Mouse (Mus musculus) cerebellum, adult 11-12 months (tissue): Measurements from ENCODE around the gene Mad1l1.
"Not testable (repeated sequence)": the region's sequence is repeated elsewhere in the genome, so short reads cannot be mapped to it uniquely, and the experiment has no call there.

ENCODE experiments used
- DNase-seq: peaks from one replicate; pipeline ENCODE4 v3.0.0; 2022

The Mad1l1 gene

DNA sequence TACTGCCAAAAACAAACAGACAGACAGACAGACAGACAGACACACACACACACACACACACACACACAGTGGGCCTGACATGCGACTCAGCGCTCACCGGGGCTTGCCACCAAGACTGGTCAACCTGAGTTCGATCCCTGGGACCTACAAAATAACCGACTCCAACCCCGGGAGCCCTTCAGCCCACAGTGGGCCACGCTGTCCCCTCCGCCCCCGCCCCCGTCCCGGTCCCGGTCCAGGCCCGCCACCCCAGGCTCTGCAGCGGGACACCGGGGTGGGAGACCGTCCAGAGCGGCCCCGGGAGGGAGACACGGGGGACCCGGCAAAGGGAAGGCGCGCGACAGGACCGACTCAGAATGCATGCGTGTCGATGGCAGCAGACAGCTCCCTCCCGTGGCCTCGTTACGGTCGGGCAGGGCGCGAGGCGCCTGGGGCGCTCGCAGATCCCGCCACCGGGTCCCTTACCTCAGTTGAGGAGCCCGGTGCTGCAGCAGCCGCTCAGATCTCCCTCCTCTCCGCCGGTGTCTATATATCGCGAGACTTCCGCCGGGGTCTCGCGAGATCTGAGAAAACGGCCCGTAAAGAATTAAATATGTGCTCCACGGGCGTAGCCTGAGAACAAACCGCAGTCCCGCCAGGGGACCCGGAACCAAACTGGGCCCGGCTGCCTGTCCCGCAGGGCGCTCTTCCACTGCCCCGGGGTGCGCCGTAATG, at the start of gene Mad1l1, which contains the start of gene Nudt1:
Gene Mad1l1 (minus strand): TSS at position 511 of the 714 bp plus-strand sequence.
Gene Nudt1 (plus strand): TSS at position 615 of the 714 bp plus-strand sequence.
- peak; percentile 91 for DNase-seq

DNA sequence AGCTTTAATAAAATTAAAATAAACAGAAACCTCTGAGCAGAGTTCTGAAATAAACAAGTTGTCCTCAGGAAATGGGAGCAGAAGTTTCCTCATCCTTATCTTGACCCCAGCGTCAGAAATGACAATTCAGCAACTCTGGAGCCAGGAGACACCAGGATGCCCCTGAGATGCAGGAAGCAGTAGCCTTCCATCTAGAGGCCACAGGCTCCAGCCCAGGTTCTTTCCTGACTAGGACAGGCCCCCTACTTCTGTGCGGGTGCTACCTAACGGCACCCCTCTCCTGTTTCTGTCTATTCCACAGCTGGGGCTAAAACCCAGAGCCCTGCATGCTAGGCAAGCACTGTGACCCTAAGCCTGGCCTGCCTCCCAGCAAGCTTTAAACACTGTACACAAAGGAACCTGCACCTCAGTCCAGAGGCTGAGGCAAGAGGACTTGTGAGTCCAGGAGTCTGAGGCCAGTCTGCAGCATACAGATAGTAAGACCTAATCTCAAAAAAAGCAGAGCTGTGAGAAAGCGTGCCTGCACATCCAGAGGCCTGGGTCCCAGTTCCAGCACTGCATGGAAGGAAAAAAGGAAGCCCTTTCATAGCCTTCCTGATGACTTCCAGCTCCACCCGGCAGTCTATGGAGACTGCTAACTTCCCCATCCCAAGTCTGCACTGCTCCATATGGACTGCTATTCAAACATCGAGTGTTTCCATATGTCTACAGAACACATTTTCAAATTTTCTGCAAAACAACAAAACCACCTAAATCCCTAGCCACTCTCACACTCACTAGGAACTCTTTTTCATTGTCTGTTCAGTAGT, 49.3 kb upstream of the Mad1l1 start:
- DNase-seq = no peak

- DNase-seq = no peak
These were observed 48.1 kb upstream of the Mad1l1 start for GRCm38 (mm10) chr5:140369466-140369865.

DNA sequence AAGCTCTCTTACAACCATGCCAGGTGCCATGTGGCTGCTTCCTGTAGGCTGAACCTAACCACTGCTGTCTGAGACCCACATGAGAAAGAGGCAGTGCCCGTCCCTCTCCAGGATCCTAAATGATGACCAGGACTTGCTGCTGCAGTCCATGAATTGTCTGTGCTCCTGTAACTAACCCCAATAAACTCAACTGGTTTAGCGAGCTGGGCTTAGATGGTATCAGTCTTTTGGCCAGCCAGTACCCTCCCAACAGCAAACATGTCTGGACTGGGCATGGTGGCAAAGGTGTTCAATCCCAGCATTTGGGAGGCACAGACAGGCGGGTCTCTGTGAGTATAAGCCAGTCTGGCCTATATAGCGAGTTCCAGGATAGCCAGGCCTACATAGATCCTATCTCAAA, 47.6 kb upstream of the Mad1l1 start:
- no peak for DNase-seq

- not testable (repeated sequence) for DNase-seq
These were observed 46.8 kb upstream of the Mad1l1 start for GRCm38 (mm10) chr5:140368126-140368525.

DNA sequence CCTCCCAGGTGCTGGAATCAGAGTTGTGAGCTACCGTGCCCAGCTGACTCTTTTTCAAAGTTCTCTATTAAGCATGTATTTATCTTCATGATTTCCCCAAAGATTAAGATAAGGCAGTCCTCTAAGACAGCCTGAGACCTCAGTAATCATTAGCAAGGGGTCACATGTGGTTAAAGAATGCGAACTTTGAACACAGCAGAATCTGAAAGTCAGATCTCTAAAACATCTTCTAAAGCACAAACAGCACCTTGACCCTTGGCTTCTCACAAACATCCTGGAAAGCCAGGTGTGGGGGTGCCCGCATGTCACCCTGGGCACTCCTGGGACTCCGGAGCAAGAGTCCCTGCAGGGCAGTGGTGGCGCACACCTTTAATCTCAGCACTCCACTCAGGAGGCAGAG, 43.1 kb upstream of the Mad1l1 start:
- no peak for DNase-seq

GRCm38 (mm10) chr5:140359930-140360674, 38.8 kb upstream of the Mad1l1 start:
- DNase-seq = no peak

GRCm38 (mm10) chr5:140357466-140357865, 36.1 kb upstream of the Mad1l1 start:
- no peak for DNase-seq

GRCm38 (mm10) chr5:140355934-140356333, 34.6 kb upstream of the Mad1l1 start:
- no peak for DNase-seq

- no peak for DNase-seq
These were observed 31.0 kb upstream of the Mad1l1 start for GRCm38 (mm10) chr5:140352352-140352751.

DNA sequence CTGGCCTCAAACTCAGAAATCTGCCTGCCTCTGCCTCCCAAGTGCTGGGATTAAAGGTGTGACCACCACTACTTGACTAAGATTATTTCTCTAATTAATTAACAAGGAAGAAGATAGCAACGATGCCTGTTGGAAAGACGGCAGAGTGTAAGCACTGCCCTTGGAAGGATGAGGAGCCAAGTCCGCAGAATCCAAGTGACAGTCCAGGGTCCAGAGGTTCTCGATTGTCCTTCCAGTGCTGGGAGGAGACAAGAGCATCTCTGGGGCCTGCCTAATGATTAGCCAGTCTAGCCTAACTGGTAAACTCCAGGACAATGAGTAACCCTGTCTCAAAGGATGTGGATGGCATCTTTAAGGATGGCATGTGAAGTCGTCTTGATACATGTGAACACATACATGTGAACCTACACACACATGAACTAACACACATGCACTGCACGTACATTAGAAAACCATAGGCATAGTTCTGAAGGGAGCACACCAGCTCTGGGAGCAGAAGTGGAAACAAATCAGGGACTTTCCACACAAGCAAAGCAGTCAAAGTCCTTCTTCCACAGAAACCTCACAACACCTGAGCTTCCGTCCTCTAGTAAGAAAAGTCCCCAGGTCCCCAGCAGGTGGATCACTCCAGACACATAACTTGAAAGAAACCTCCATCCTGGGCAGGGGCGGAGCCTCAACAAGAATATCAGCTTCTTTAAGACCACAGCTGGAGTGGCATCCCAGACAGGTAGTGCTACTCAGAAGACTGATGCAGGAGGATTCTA, 29.6 kb upstream of the Mad1l1 start:
- DNase-seq = no peak

- no peak for DNase-seq
These were observed 28.5 kb upstream of the Mad1l1 start for GRCm38 (mm10) chr5:140349882-140350281.

GRCm38 (mm10) chr5:140346050-140346449, 24.7 kb upstream of the Mad1l1 start:
- no peak for DNase-seq

DNA sequence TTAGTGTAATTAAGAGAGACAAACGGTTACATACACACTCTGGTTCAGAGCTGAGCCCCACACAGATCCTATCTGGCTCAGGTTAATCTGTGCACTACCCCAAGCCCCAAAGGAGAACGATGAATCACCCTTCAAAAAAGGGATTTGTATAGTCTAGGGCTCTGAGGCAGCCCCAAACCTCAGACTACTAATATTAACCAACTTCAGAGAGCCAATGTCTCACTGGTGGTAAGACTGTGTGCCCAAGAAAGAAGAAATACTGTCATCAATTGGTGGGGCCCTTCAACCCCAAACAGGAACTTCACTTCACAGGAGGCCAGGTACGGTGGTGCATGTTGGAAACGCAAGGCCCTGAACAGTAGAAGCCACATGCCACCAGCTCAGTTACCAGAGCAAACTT, 23.9 kb upstream of the Mad1l1 start:
- no peak for DNase-seq

DNA sequence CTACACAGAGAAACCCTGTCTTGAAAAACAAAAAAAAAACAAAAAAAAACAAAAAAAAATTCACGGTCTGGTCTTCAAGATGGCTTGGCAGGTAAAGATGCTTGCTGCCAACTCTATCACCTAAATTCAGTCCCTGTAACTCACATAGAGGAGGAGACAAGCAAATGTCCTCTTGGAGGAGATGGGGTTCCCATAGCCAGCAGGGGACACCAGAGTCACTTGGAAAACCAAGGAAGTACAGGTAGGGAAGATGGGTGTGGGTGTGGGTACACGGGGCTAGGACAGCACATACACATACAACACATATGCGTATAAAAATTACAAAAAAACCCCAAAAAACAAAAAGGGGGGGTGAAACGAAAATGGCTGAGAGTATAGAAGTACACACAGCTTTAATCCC, 21.5 kb upstream of the Mad1l1 start:
- DNase-seq = no peak

GRCm38 (mm10) chr5:140339836-140340235, 18.5 kb upstream of the Mad1l1 start:
- DNase-seq = no peak

DNA sequence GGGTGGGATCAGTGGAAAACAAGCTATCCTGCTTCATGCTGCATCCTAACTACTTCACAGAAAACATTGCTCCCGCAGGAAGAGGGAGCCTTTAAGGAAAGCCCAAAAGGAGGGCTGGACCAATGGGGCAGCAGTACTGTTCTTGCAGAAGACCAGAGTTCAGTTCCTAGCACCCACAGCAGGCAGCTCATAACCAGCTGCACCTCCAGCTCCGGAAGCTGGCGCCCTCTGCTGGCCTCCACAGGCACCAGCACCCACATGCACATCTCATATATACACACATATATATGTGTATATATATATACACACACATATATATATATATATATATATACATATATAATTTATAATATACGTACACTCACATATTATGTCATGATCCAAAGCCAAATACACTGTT, 17.4 kb upstream of the Mad1l1 start:
- no peak for DNase-seq

- DNase-seq = no peak
These were observed 15.3 kb upstream of the Mad1l1 start for GRCm38 (mm10) chr5:140336680-140337079.

DNA sequence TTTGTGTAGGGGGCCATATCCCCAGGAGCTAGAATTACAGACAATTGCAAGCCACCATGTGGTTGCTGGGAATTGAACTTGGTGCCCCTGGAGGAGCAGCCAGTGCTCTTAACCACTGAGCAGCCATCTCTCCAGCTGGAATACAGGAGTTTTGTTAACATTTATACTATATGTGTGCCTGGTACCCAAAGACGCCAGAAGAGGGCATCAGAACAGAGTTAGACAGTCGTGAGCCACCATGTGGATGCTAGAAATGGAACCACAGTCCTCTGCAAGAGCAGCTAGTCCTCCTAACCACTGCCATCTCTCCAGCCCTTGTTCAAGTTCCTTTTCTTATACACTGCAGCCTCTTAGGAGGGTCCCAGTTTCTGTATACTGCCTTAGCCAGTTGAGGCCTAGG, 12.3 kb upstream of the Mad1l1 start:
- no peak for DNase-seq

- DNase-seq = no peak
These were observed 11.2 kb upstream of the Mad1l1 start for GRCm38 (mm10) chr5:140332519-140332918.

DNA sequence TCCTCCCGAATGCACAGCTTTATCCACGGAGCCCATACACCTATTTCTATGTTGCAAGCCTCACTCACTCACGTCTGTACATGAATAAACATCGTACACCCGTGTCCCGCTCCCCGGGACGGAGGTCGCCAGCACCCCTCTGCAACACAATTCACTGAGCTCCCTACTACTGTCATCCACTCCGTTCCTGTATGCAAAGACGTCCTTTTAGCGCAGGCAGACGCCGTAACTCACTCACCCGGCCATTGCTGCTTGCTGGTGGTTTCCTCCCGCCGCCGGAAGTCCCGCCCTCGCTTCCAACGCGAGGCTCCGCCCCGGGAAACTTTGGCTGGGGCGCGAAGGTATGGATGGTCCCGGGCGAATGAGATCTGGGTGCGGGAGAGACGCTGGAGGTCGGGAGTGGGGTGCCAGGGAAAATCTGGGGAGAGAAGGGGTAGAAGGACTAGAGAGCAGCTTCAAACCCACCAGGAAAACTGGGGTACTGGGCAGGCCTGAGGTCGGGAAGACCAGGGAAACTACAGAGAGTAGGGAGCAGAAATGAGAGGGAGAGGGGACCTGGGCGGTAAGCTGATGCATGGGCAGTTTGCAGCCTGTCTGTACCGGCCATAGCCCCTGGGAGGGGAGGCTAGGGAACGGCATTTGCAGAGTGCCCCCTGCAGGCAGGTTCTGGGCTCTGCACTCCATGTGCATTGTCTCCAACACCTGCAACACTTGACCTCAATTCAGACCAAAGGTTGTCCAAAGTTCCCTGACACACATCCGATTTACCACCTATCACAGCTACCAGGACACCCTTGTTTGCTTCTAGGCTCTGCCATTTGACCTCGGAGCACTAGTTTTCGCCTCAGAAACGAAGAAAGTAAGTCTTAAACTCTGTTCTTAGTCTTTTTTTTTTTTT, 10.5 kb upstream of the Mad1l1 start, which contains the start of gene Mrm2:
Gene Mrm2 (minus strand): TSS at position 284 of the 898 bp plus-strand sequence.
- DNase-seq = peak; percentile 71
